Mouse (Mus musculus) heart, embryonic 15.5 days (tissue): ENCODE measurements around the gene Pax5. TPM values are rescaled to one million over a fixed set of nuclear protein-coding genes. Genes with fewer than 3 reads are reported as not detected.

Experiments used
- ATAC-seq: fragments of 200-750 bp; cut with Nextera tagmentation; replicated peaks from 2 replicates; pipeline ENCODE4 v1.8.0; 2017; ENCODE audit warnings: low read depth, moderate TSS enrichment; ENCODE audit not compliant: insufficient number of reproducible peaks, insufficient read depth, low FRiP score
- H3K27ac ChIP-seq: fragments of 300-500 bp; sonication (generic); 2 replicates; pipeline ENCODE4 v1.5.1; 2015; ENCODE audit warnings: mild to moderate bottlenecking, inconsistent platforms
- H3K27me3 ChIP-seq: fragments of 300-500 bp; sonication (generic); 2 replicates; pipeline ENCODE4 v1.6.1; 2015; ENCODE audit warnings: inconsistent platforms
- H3K36me3 ChIP-seq: fragments of 300-500 bp; sonication (generic); 2 replicates; pipeline ENCODE4 v1.6.1; 2015; ENCODE audit warnings: mild to moderate bottlenecking, inconsistent platforms
- H3K4me1 ChIP-seq: fragments of 300-500 bp; sonication (generic); replicated peaks from 2 replicates; pipeline ENCODE4 v1.6.1; 2015; ENCODE audit warnings: inconsistent platforms
- H3K4me2 ChIP-seq: fragments of 300-500 bp; sonication (generic); 2 replicates; pipeline ENCODE4 v1.6.1; 2015; ENCODE audit warnings: inconsistent platforms, mild to moderate bottlenecking, moderate library complexity
- H3K4me3 ChIP-seq: fragments of 300-500 bp; sonication (generic); 2 replicates; pipeline ENCODE4 v1.5.1; 2015; ENCODE audit warnings: mild to moderate bottlenecking, inconsistent platforms
- H3K9ac ChIP-seq: fragments of 300-500 bp; sonication (generic); 2 replicates; pipeline ENCODE4 v1.6.1; 2015; ENCODE audit warnings: mild to moderate bottlenecking, inconsistent platforms
- H3K9me3 ChIP-seq: fragments of 300-500 bp; sonication (generic); replicated peaks from 2 replicates; pipeline ENCODE4 v1.6.1; 2016; ENCODE audit warnings: inconsistent platforms
- WGBS: fragments of 180-500 bp; shearing (Covaris S2); methylation state at CpG from one replicate; pipeline ENCODE4 v1.1.7; 2015; ENCODE audit warnings: mixed read lengths; 5-methylcytosine and 5-hydroxymethylcytosine counted together
- polyA plus RNA-seq: library from polyadenylated mRNA; unstranded; fragments of >200 nt; fragmentation: Nextera tagmentation; extraction: Ambion mirVana; gene quantifications from 2 replicates; pipeline ENCODE4 v1.2.1, GENCODE M21; 2015

Pax5 gene
- polyA plus RNA-seq, 1 experiment from 2014 or later: not detected

DNA sequence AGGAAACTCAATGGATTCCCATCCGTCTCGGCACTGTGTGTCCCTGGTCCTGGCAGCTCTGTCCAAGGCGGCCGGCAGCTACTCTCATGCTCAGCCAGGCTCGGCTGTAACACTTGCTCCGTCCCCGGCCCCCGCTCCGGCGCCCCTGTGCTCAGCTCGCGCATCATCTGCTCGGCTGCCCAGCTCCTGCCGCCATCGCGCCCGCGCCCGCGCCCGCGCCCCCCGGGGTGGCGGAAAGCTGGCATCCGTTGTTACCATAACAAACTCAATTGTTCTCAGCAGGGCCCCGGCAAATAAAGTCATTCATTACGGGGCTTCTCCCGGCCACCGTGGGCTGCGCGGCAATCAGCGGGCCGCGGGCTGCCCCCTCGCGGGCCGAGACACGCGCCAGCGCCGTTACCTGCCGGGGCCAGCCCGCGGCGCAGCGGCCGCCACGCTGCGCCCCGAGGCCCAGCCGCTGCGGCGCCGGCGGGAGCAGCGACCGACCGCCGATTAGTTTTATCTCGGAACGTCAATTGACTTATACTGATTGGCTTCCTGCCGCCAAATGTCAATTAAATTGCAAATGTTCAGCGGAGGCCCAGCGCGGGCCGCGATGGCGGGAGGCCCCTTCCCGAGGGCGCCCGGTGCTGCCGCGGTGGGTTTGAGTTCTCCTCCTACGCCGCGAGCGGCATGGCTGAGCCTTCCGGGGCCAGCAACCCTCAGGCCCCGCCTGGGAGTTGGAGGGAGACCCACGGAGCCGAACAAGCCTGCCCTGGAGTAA, 46.1 kb downstream of the Pax5 start:
- H3K27ac ChIP-seq: no peak overlapping the region
- H3K4me3 ChIP-seq: peak overlapping the region; percentile 56
- H3K4me1 ChIP-seq: peaks cover 13% of the 10 kb centered on the region
- peaks cover 78% of the 10 kb centered on the region for H3K27me3 ChIP-seq
- no peaks in the 10 kb centered on the region for H3K9me3 ChIP-seq
- H3K36me3 ChIP-seq: no peaks in the 10 kb centered on the region
- H3K4me2 ChIP-seq: peak overlapping the region; percentile 93
- ATAC-seq: no peak; the same call in 1 of the 2 replicates
- under 1% methylated on average over 81 of the region's 81 CpGs for WGBS
- peak overlapping the region; percentile 43 for H3K9ac ChIP-seq

DNA sequence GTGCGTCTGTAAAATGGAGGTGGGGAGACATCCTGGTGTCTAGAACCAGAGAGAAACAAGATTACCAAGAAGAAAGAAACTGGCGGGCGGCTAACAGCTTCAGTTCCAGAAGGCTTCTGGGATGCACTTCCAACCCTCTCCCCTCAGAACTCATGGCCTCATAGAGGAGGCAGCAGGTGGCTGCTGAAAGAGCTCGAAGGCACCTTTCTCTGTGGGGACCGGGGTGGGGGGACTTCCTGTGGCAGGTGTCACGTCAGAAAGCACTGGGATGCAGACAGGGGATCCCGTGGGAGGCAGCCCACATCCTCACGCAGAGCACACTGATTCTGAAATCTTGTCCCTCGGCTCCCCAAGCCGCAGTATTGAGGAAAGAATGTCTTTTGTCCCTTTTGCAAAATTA, 46.8 kb downstream of the Pax5 start:
- Histone ChIP-seq H3K9me3 (no peaks in the 10 kb centered on the region), H3K4me3 (peak overlapping the region; percentile 56), H3K9ac (no peak overlapping the region), H3K27ac (no peak overlapping the region), H3K4me1 (peaks cover 13% of the 10 kb centered on the region), H3K27me3 (peaks cover 78% of the 10 kb centered on the region), H3K4me2 (peak overlapping the region; percentile 93), H3K36me3 (no peaks in the 10 kb centered on the region)
- no peak for ATAC-seq
- 19% methylated on average over 10 of the region's 10 CpGs for WGBS

DNA sequence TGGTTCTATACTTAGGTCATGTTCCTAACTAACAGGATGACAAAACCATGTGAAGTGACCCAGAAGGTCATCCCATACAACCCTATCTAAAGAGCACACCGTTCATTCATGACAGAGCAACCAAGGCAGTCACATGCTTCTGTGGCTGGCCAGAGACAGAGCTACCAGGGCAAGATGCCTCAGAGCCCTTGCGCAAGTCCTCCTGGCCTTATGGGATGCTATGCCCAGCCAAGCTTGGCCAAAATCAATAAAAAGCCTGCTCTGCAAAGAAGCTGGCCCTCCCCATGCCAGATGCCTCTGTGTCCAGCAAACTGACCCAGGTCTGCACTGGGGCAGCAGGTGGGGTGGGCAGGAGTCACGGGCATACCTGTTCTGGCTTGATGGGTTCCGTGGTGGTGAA, 65.1 kb downstream of the Pax5 start:
- Histone ChIP-seq H3K4me1 (no peaks in the 10 kb centered on the region), H3K9me3 (no peaks in the 10 kb centered on the region), H3K4me2 (no peak overlapping the region), H3K9ac (no peak overlapping the region), H3K4me3 (no peak overlapping the region), H3K27me3 (no peaks in the 10 kb centered on the region; the same call in 1 of the 2 replicates), H3K36me3 (no peaks in the 10 kb centered on the region), H3K27ac (no peak overlapping the region)
- ATAC-seq: no peak
- WGBS: 76% methylated on average over 4 of the region's 4 CpGs

DNA sequence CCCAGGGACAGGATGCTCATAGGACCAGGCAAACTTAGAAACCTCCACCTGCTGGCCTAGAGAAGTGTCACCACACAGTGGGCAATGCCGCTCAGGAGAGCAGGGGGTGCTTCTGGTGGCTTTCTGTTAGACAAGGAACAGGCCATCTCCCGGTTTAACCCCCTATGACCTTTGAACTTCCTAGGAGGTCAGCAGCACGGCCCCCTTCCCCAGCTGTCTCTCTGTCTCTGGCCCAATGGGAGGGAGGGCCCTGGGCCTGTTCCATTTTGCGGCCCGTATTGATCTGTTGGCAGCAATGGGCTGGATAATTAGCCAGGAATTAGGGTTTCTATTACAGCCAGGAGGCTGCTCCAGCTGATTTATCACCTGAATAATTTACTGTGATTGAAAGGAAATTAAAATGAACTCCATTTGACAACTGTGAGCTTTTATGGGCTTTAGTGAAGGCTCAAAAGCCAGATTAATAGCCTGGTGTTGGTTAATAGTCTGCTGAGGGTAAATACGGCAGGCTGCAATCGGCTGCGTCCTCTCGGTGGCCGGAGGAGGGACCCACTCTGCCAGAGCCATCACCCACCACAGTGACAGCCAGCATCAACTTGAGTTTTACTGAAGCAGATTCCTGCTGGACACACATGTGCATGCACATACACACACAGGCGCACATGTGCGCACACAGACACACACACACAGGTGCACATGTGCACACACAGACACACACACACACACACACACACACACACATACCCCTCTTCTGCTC, 68.3 kb downstream of the Pax5 start:
- H3K27ac ChIP-seq: no peak overlapping the region
- ATAC-seq: no peak
- no peak overlapping the region for H3K9ac ChIP-seq
- no peaks in the 10 kb centered on the region for H3K36me3 ChIP-seq
- H3K27me3 ChIP-seq: no peaks in the 10 kb centered on the region
- H3K4me1 ChIP-seq: no peaks in the 10 kb centered on the region
- H3K4me3 ChIP-seq: no peak overlapping the region
- no peaks in the 10 kb centered on the region for H3K9me3 ChIP-seq
- WGBS: 73% methylated on average over 12 of the region's 12 CpGs
- no peak overlapping the region for H3K4me2 ChIP-seq

DNA sequence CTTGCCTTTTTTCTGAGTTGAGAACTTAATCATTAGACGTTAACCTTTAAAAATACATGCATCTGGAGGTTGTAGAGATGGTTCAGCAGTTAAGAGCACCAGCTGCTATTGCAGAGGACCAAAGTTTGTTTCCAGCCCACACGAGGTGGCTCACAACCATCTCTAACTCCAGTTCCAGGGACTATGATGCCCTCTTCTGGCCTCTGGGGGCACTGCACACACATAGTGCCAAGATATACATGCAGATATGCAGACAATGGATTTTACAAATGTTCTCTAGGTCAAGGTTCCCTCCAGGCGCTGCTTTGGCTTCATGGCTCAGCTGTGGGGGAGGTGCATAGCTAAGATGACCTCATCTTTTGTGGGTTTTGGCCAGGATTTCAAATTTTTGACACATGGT, 74.7 kb downstream of the Pax5 start:
- Histone ChIP-seq H3K27ac (no peak overlapping the region), H3K9ac (no peak overlapping the region), H3K4me2 (no peak overlapping the region), H3K4me3 (no peak overlapping the region), H3K27me3 (no peaks in the 10 kb centered on the region; the same call in 1 of the 2 replicates), H3K9me3 (no peaks in the 10 kb centered on the region), H3K4me1 (no peaks in the 10 kb centered on the region), H3K36me3 (no peaks in the 10 kb centered on the region)
- ATAC-seq: no peak
- WGBS: 73% methylated on average over 3 of the region's 3 CpGs

DNA sequence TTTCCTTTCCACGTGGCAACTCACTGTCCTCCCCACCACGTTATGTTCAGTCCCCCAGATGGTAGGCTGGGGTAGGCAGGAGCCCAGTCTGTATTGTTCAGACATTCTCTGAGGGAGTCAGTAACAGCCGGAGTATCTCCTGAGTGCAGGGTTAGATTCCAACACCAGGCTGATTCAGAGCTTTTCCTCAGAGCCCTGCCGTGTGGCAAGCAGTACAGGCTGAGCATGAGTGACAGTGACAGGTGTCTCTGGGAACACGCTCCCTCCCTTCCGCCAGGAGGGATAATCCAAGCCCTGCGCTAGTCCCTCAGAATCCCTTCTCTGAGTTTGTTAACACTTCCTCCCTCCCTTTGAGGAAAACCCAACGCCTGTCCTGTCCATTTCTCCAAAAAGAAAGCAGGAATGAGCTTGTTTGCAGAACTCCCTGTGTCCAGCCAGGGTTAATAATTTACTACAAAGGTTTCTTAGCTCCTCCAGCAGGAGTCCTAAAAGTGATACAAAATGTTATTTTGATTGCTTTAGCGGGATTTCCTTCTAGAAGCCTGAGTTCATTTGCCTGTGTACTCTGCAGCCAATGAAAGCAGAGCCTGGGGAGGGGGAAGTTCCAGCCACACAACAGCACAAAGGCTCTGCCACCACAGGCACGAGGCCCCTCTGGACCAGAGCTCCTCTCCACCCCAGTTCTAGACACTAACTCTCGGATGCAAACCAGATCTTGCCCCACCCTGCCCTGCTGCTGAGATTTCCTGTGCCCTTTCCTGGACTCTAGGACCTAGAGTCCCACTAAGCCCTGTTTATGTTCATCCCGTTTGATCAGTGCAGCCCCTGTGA, 76.4 kb downstream of the Pax5 start:
- no peak overlapping the region for H3K9ac ChIP-seq
- WGBS: 13% methylated on average over 12 of the region's 12 CpGs

DNA sequence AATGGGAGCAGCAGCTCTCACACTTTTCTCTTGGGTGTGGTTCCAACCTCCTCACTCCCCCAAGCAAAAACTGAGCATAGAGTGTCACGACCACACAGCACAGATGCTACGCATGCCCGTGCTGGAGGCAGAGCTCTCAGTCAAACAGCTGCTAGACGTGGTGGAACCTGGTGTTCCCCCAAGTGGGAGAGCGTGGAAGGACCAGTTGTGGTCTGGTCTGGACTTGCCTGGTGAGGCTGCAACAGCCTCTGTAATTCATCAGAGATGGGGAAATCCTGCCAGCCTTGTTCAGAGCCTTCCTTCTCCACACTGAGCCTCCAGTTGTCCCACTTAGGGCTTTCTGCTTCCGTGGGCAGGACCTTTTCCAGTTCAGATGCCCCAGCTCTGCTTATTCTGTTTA, 80.2 kb downstream of the Pax5 start:
- Histone ChIP-seq H3K4me2 (no peak overlapping the region), H3K36me3 (no peaks in the 10 kb centered on the region), H3K9me3 (no peaks in the 10 kb centered on the region), H3K4me3 (no peak overlapping the region), H3K27me3 (no peaks in the 10 kb centered on the region; the same call in 1 of the 2 replicates), H3K4me1 (no peaks in the 10 kb centered on the region), H3K9ac (no peak overlapping the region), H3K27ac (no peak overlapping the region)
- WGBS: 48% methylated on average over 6 of the region's 6 CpGs
- ATAC-seq: no peak

More for the DNA sequence above, 76.4 kb downstream of the Pax5 start:
- Histone ChIP-seq H3K36me3 (no peaks in the 10 kb centered on the region), H3K9me3 (no peaks in the 10 kb centered on the region), H3K27me3 (no peaks in the 10 kb centered on the region; the same call in 1 of the 2 replicates), H3K4me3 (no peak overlapping the region), H3K4me1 (no peaks in the 10 kb centered on the region), H3K4me2 (no peak overlapping the region), H3K27ac (no peak overlapping the region)
- ATAC-seq: no peak

DNA sequence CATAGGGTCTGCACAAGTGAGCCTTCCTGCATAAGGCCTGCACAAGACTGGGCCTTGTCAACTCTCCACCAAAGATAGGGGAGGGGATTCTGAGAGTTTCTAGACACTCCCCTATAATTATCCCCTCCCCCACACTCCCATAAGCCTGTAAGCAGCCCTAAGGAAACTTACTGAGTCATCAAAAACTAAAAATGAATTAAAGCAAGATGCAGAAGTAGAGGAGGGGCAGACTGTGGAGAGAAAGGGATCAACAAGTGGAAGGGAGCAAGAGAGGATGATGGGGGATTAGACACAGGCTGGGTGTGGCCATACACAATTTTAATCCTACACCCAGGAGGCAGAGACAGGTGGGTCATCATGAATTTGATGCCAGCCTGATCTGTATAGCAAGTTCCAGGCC, 82.4 kb downstream of the Pax5 start:
- Histone ChIP-seq H3K36me3 (no peaks in the 10 kb centered on the region), H3K27ac (no peak overlapping the region), H3K4me3 (no peak overlapping the region), H3K4me2 (no peak overlapping the region), H3K9me3 (no peaks in the 10 kb centered on the region), H3K4me1 (no peaks in the 10 kb centered on the region), H3K27me3 (no peaks in the 10 kb centered on the region; the same call in 1 of the 2 replicates), H3K9ac (no peak overlapping the region)
- no peak for ATAC-seq

DNA sequence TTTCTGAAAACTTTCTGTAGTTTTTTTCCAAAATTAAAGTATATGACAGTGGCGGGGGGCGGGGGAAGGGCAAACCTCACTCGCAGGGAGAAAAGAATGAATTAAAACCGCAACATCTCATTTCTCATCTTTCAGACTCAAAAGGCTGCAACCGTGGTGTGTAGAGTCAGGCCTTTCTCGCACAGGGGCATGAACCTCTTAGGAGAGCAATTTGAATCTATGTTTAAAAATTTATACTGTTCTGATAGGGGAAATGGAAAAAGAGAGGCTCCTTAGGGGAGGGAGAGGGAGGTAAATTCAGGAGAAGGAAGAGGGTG, 85.2 kb downstream of the Pax5 start:
- no peak overlapping the region for H3K4me2 ChIP-seq
- 83% methylated on average over 6 of the region's 6 CpGs for WGBS
- H3K4me1 ChIP-seq: no peaks in the 10 kb centered on the region
- H3K9ac ChIP-seq: no peak overlapping the region
- no peaks in the 10 kb centered on the region for H3K27me3 ChIP-seq
- no peak overlapping the region for H3K27ac ChIP-seq
- no peak for ATAC-seq
- no peaks in the 10 kb centered on the region for H3K36me3 ChIP-seq
- no peaks in the 10 kb centered on the region for H3K9me3 ChIP-seq
- H3K4me3 ChIP-seq: no peak overlapping the region

DNA sequence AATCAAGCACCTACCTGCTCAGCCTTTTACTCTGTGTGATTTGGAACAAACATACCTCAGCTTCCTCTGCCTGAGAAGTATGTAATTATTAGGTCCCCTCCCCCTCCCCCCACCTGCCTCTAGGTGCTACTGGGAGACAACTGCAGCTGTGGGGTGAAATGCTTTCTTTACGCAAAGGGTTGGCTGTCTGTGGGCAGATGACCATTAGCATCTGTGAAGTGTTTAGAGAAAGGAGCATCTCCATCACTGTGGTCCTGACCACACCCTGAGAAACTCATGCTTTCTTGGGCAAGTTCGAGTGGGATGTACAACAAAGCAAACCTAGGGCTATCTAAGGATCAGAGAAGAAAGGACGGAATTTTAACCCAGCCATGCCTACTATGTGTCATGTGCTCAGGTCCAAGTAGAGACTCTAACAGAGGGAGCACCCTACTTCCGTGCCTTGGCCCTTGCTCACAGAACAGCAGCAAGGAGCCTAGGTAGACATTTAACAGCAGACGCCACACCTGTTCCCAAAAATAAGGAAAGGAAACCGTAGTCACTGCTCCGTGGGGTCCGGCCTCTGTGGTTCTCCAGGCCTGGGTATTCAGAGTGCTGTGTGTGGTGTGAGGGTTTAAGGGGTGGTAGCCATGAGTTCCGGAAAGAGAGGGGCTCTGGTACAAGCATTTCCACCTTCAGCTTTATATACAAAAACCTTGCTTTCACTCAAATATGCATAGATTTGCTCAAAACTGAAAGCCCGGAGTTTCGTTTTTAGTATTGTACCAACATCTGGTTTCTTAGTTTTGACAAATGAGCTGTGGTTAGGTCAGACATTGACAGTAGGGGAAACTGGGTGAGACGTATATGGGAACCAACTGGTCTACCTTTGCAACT, 85.8 kb downstream of the Pax5 start:
- Histone ChIP-seq H3K36me3 (no peaks in the 10 kb centered on the region), H3K4me2 (no peak overlapping the region), H3K9me3 (no peaks in the 10 kb centered on the region), H3K4me1 (no peaks in the 10 kb centered on the region), H3K27me3 (no peaks in the 10 kb centered on the region), H3K27ac (no peak overlapping the region), H3K4me3 (no peak overlapping the region), H3K9ac (no peak overlapping the region)
- no peak for ATAC-seq
- 83% methylated on average over 12 of the region's 12 CpGs for WGBS

DNA sequence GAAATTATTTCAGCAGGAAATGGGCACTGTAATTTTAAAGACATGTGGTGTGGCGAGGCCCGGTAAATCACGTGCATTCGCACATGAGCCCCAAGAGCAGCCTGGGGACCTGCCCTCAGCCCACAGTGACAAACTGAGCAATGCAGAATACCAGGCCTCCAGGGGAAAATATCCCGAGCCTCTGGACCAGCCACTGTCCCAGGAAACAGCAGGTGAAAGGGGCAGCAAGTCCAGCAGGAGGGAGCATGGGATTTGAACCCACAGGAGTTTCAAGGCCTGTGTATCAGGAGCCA, 86.9 kb downstream of the Pax5 start:
- no peak for ATAC-seq
- Histone ChIP-seq H3K4me2 (no peak overlapping the region), H3K4me1 (no peaks in the 10 kb centered on the region), H3K27me3 (no peaks in the 10 kb centered on the region), H3K36me3 (no peaks in the 10 kb centered on the region), H3K4me3 (no peak overlapping the region), H3K9me3 (no peaks in the 10 kb centered on the region), H3K27ac (no peak overlapping the region), H3K9ac (no peak overlapping the region)
- WGBS: 81% methylated on average over 5 of the region's 5 CpGs
